Mouse (Mus musculus) liver, embryonic 11.5 days (tissue): ENCODE results near the gene Doc2a. TPM values are rescaled to one million over a fixed set of nuclear protein-coding genes. Genes with fewer than 3 reads are reported as not detected.

Source experiments
- ATAC-seq: fragments of 200-750 bp; cut with Nextera tagmentation; replicated peaks from 2 replicates; pipeline ENCODE4 v1.8.0; 2017; ENCODE audit warnings: moderate number of reproducible peaks, mild to moderate bottlenecking, moderate TSS enrichment, moderate library complexity; ENCODE audit not compliant: low FRiP score
- DNase-seq: peaks from one replicate; pipeline ENCODE4 v3.0.0-alpha.2; 2017; ENCODE audit warnings: low spot score
- H3K27ac ChIP-seq: fragments of 300-500 bp; sonication (generic); 2 replicates; pipeline ENCODE4 v1.5.1; 2014; ENCODE audit warnings: mild to moderate bottlenecking, low read depth, low read length, control low read depth
- H3K27me3 ChIP-seq: fragments of 300-500 bp; sonication (generic); replicated peaks from 2 replicates; pipeline ENCODE4 v1.6.1; 2014; ENCODE audit warnings: low read length, mixed read lengths; ENCODE audit not compliant: control insufficient read depth, insufficient read depth
- H3K36me3 ChIP-seq: fragments of 300-500 bp; sonication (generic); 2 replicates; pipeline ENCODE4 v1.6.1; 2014; ENCODE audit warnings: mild to moderate bottlenecking, low read length, moderate library complexity, mixed read lengths; ENCODE audit not compliant: control insufficient read depth, insufficient read depth
- H3K4me1 ChIP-seq: fragments of 300-500 bp; sonication (generic); replicated peaks from 2 replicates; pipeline ENCODE4 v1.6.1; 2014; ENCODE audit warnings: low read length, mixed read lengths; ENCODE audit not compliant: control insufficient read depth, insufficient read depth
- H3K4me2 ChIP-seq: fragments of 300-500 bp; sonication (generic); 2 replicates; pipeline ENCODE4 v1.6.1; 2014; ENCODE audit warnings: mild to moderate bottlenecking, control low read depth, moderate library complexity
- H3K4me3 ChIP-seq: fragments of 300-500 bp; sonication (generic); 2 replicates; pipeline ENCODE4 v1.5.1; 2014; ENCODE audit warnings: low read depth, low read length, control low read depth
- H3K9ac ChIP-seq: fragments of 300-500 bp; sonication (generic); 2 replicates; pipeline ENCODE4 v1.6.1; 2014; ENCODE audit warnings: low read depth, low read length, control low read depth
- H3K9me3 ChIP-seq: fragments of 300-500 bp; sonication (generic); 2 replicates; pipeline ENCODE4 v1.6.1; 2016; ENCODE audit warnings: low read length, inconsistent platforms, mixed read lengths; ENCODE audit not compliant: control insufficient read depth
- WGBS: fragments of 180-500 bp; shearing (Covaris S2); extraction: QIAGEN DNeasy Blood & Tissue Kit; methylation state at CpG from one replicate; pipeline ENCODE4 v1.1.7; 2014; 5-methylcytosine and 5-hydroxymethylcytosine counted together
- polyA plus RNA-seq: library from polyadenylated mRNA; unstranded; fragments of >200 nt; fragmentation: Nextera tagmentation; extraction: Ambion mirVana; gene quantifications from 2 replicates; pipeline ENCODE4 v1.2.1, GENCODE M21; 2014

Doc2a gene
- polyA plus RNA-seq, 1 experiment from 2014 or later, result 0.52 TPM

GRCm38 (mm10) chr7:126832036-126832598 is 15.1 kb upstream of the Doc2a start:
- peak overlapping the region; percentile 67 for H3K4me2 ChIP-seq
- 2% methylated on average over 21 of the region's 21 CpGs for WGBS
- H3K27ac ChIP-seq, result no peak overlapping the region
- ATAC-seq (peak; percentile 81), DNase-seq (peak; percentile 75)
- H3K4me3 ChIP-seq, result peak overlapping the region; percentile 45
- peaks cover 12% of the 10 kb centered on the region for H3K27me3 ChIP-seq
- H3K9me3 ChIP-seq, result no peaks in the 10 kb centered on the region
- H3K36me3 ChIP-seq, result no peaks in the 10 kb centered on the region
- H3K4me1 ChIP-seq, result no peaks in the 10 kb centered on the region; the same call in 1 of the 2 replicates
- peak overlapping the region; percentile 35; the same call in 1 of the 2 replicates for H3K9ac ChIP-seq

- peaks cover 12% of the 10 kb centered on the region for H3K27me3 ChIP-seq
- no peak overlapping the region for H3K9ac ChIP-seq
- no peaks in the 10 kb centered on the region for H3K9me3 ChIP-seq
- no peaks in the 10 kb centered on the region; the same call in 1 of the 2 replicates for H3K4me1 ChIP-seq
- no peaks in the 10 kb centered on the region for H3K36me3 ChIP-seq
- no peak overlapping the region for H3K4me2 ChIP-seq
- no peak for ATAC-seq
- WGBS, result 100% methylated on average over 1 of the region's 1 CpGs
- H3K4me3 ChIP-seq, result no peak overlapping the region
- no peak overlapping the region for H3K27ac ChIP-seq
- no peak for DNase-seq
Observed at GRCm38 (mm10) chr7:126833294-126833693, 13.9 kb upstream of the Doc2a start.

GRCm38 (mm10) chr7:126843276-126843675 is 3.9 kb upstream of the Doc2a start:
- no peak overlapping the region for H3K27ac ChIP-seq
- peaks cover 9% of the 10 kb centered on the region for H3K4me1 ChIP-seq
- no peaks in the 10 kb centered on the region for H3K9me3 ChIP-seq
- no peaks in the 10 kb centered on the region for H3K36me3 ChIP-seq
- no peak overlapping the region for H3K4me3 ChIP-seq
- 71% methylated on average over 9 of the region's 9 CpGs for WGBS
- peaks cover 19% of the 10 kb centered on the region for H3K27me3 ChIP-seq
- DNase-seq (no peak), ATAC-seq (no peak)
- H3K9ac ChIP-seq, result no peak overlapping the region
- no peak overlapping the region for H3K4me2 ChIP-seq

GRCm38 (mm10) chr7:126845516-126845915 is 1.7 kb upstream of the Doc2a start:
- Histone ChIP-seq H3K4me2 (no peak overlapping the region), H3K27ac (no peak overlapping the region), H3K4me1 (peaks cover 13% of the 10 kb centered on the region), H3K27me3 (peaks cover 40% of the 10 kb centered on the region), H3K9ac (no peak overlapping the region), H3K9me3 (no peaks in the 10 kb centered on the region), H3K4me3 (no peak overlapping the region), H3K36me3 (no peaks in the 10 kb centered on the region)
- 90% methylated on average over 2 of the region's 2 CpGs for WGBS
- ATAC-seq, result no peak
- DNase-seq, result no peak

GRCm38 (mm10) chr7:126847421-126848398 is 494 bp downstream of the Doc2a start:
- Histone ChIP-seq H3K27me3 (peaks cover 44% of the 10 kb centered on the region), H3K9ac (peak overlapping the region; percentile 46; the same call in 1 of the 2 replicates), H3K36me3 (peaks cover 6% of the 10 kb centered on the region; the same call in 1 of the 2 replicates), H3K4me2 (peak overlapping the region; percentile 93), H3K4me1 (peaks cover 13% of the 10 kb centered on the region), H3K27ac (no peak overlapping the region), H3K4me3 (peak overlapping the region; percentile 47), H3K9me3 (no peaks in the 10 kb centered on the region)
- WGBS, result 2% methylated on average over 73 of the region's 74 CpGs
- ATAC-seq (no peak), DNase-seq (no peak)

GRCm38 (mm10) chr7:126848794-126849193 is 1.6 kb downstream of the Doc2a start:
- 26% methylated on average over 10 of the region's 10 CpGs for WGBS
- H3K27ac ChIP-seq, result no peak overlapping the region
- DNase-seq, result no peak
- ATAC-seq, result no peak
- peaks cover 13% of the 10 kb centered on the region for H3K4me1 ChIP-seq
- H3K4me2 ChIP-seq, result peak overlapping the region; percentile 93
- H3K27me3 ChIP-seq, result peaks cover 44% of the 10 kb centered on the region
- no peak overlapping the region for H3K9ac ChIP-seq
- no peak overlapping the region for H3K4me3 ChIP-seq
- no peaks in the 10 kb centered on the region for H3K9me3 ChIP-seq
- H3K36me3 ChIP-seq, result peaks cover 15% of the 10 kb centered on the region; the same call in 1 of the 2 replicates

- ATAC-seq, result no peak
- H3K4me2 ChIP-seq, result no peak overlapping the region
- peaks cover 26% of the 10 kb centered on the region for H3K36me3 ChIP-seq
- H3K9me3 ChIP-seq, result no peaks in the 10 kb centered on the region
- no peak overlapping the region for H3K27ac ChIP-seq
- peaks cover 13% of the 10 kb centered on the region for H3K4me1 ChIP-seq
- H3K4me3 ChIP-seq, result no peak overlapping the region
- WGBS, result 65% methylated on average over 6 of the region's 6 CpGs
- DNase-seq, result no peak
- no peak overlapping the region for H3K9ac ChIP-seq
- H3K27me3 ChIP-seq, result peaks cover 44% of the 10 kb centered on the region
Observed at GRCm38 (mm10) chr7:126850161-126850560, 2.9 kb downstream of the Doc2a start.

- peaks cover 33% of the 10 kb centered on the region for H3K36me3 ChIP-seq
- no peak overlapping the region for H3K4me3 ChIP-seq
- no peak overlapping the region for H3K4me2 ChIP-seq
- DNase-seq (no peak), ATAC-seq (no peak)
- H3K27me3 ChIP-seq, result peaks cover 44% of the 10 kb centered on the region
- WGBS, result 52% methylated on average over 12 of the region's 12 CpGs
- H3K4me1 ChIP-seq, result peaks cover 13% of the 10 kb centered on the region
- no peaks in the 10 kb centered on the region for H3K9me3 ChIP-seq
- no peak overlapping the region; the same call in 1 of the 2 replicates for H3K9ac ChIP-seq
- H3K27ac ChIP-seq, result no peak overlapping the region
Observed at GRCm38 (mm10) chr7:126851192-126851591, 4.0 kb downstream of the Doc2a start.
